Mouse (Mus musculus) hindbrain, postnatal 0 days (tissue): ENCODE results near the gene Dnmbp. TPM values are rescaled to one million over a fixed set of nuclear protein-coding genes. Genes with fewer than 3 reads are reported as not detected.

Experiments
- ATAC-seq: fragments of 200-750 bp; cut with Nextera tagmentation; 2 replicates; pipeline ENCODE4 v1.8.0; 2017; ENCODE audit warnings: mild to moderate bottlenecking, moderate TSS enrichment, moderate library complexity
- DNase-seq: peaks from one replicate; pipeline ENCODE4 v3.0.0-alpha.2; 2015; ENCODE audit warnings: low spot score
- H3K27ac ChIP-seq: fragments of 300-500 bp; sonication (generic); 2 replicates; pipeline ENCODE4 v1.5.1; 2014; ENCODE audit warnings: mild to moderate bottlenecking
- H3K27me3 ChIP-seq: fragments of 300-500 bp; sonication (generic); 2 replicates; pipeline ENCODE4 v1.6.1; 2014; ENCODE audit warnings: low read length, mixed read lengths; ENCODE audit not compliant: insufficient read depth
- H3K36me3 ChIP-seq: fragments of 300-500 bp; sonication (generic); 2 replicates; pipeline ENCODE4 v1.6.1; 2014; ENCODE audit warnings: low read length, mixed read lengths; ENCODE audit not compliant: insufficient read depth
- H3K4me1 ChIP-seq: fragments of 300-500 bp; sonication (generic); 2 replicates; pipeline ENCODE4 v1.6.1; 2014; ENCODE audit warnings: antibody characterized with exemption, low read length, mixed read lengths; ENCODE audit not compliant: insufficient read depth
- H3K4me2 ChIP-seq: fragments of 300-500 bp; sonication (generic); 2 replicates; pipeline ENCODE4 v1.6.1; 2014; ENCODE audit warnings: low read depth, mild to moderate bottlenecking, low read length, moderate library complexity, mixed read lengths
- H3K4me3 ChIP-seq: fragments of 300-500 bp; sonication (generic); 2 replicates; pipeline ENCODE4 v1.5.1; 2014; ENCODE audit warnings: low read length
- H3K9ac ChIP-seq: fragments of 300-500 bp; sonication (generic); replicated peaks from 2 replicates; pipeline ENCODE4 v1.6.1; 2014; ENCODE audit warnings: mild to moderate bottlenecking, low read length, moderate library complexity, mixed read lengths
- H3K9me3 ChIP-seq: fragments of 300-500 bp; sonication (generic); 2 replicates; pipeline ENCODE4 v1.6.1; 2016; ENCODE audit warnings: low read length, mixed read lengths
- CTCF ChIP-seq: IDR thresholded peaks from 2 replicates; pipeline ENCODE4 v1.5.1; 2016; ENCODE audit warnings: antibody characterized with exemption, control low read depth, low read depth
- WGBS: fragments of 180-500 bp; shearing (Covaris S2); extraction: QIAGEN DNeasy Blood & Tissue Kit; methylation state at CpG from one replicate; pipeline ENCODE4 v1.1.7; 2014; 5-methylcytosine and 5-hydroxymethylcytosine counted together
- polyA plus RNA-seq: library from polyadenylated mRNA; unstranded; fragments of >200 nt; fragmentation: Nextera tagmentation; extraction: Ambion mirVana; gene quantifications from 2 replicates; pipeline ENCODE4 v1.2.1, GENCODE M21; 2015
- total RNA-seq: library from RNA; depleted of rRNA; stranded (reverse); fragments of >200 nt; gene quantifications from 2 replicates; pipeline ENCODE4 v1.2.3, GENCODE M21; 2014

Gene Dnmbp
- total and polyA plus RNA-seq, 2 experiments from 2014 or later, result 6.5 to 13.3 TPM

GRCm38 (mm10) chr19:43920453-43921300 is 19.3 kb downstream of the Dnmbp start:
- no peak for ATAC-seq

GRCm38 (mm10) chr19:43919841-43920240 is 20.1 kb downstream of the Dnmbp start:
- H3K27ac ChIP-seq, result no peak overlapping the region
- DNase-seq (no peak), ATAC-seq (no peak)
- H3K4me1 ChIP-seq, result no peaks in the 10 kb centered on the region
- no peak overlapping the region for H3K9ac ChIP-seq
- H3K36me3 ChIP-seq, result no peaks in the 10 kb centered on the region
- no peaks in the 10 kb centered on the region for H3K9me3 ChIP-seq
- no peak for TF ChIP-seq CTCF
- no peak overlapping the region for H3K4me3 ChIP-seq
- WGBS, result 87% methylated on average over 4 of the region's 4 CpGs
- no peak overlapping the region for H3K4me2 ChIP-seq
- no peaks in the 10 kb centered on the region for H3K27me3 ChIP-seq

More at GRCm38 (mm10) chr19:43920453-43921300, 19.3 kb downstream of the Dnmbp start:
- no peaks in the 10 kb centered on the region for H3K9me3 ChIP-seq
- H3K36me3 ChIP-seq, result no peaks in the 10 kb centered on the region
- no peak overlapping the region for H3K27ac ChIP-seq
- H3K9ac ChIP-seq, result no peak overlapping the region
- no peak overlapping the region for H3K4me3 ChIP-seq
- no peaks in the 10 kb centered on the region for H3K27me3 ChIP-seq
- 35% methylated on average over 32 of the region's 32 CpGs for WGBS
- no peaks in the 10 kb centered on the region for H3K4me1 ChIP-seq
- no peak for TF ChIP-seq CTCF
- no peak for DNase-seq
- H3K4me2 ChIP-seq, result peak overlapping the region; percentile 22; the same call in 1 of the 2 replicates

- no peak for ATAC-seq
These were observed 21.2 kb downstream of the Dnmbp start for GRCm38 (mm10) chr19:43918834-43919233.

GRCm38 (mm10) chr19:43917763-43918162 is 22.2 kb downstream of the Dnmbp start:
- ATAC-seq, result no peak
- no peak overlapping the region for H3K4me3 ChIP-seq
- DNase-seq, result no peak
- no peak overlapping the region for H3K4me2 ChIP-seq
- H3K9me3 ChIP-seq, result no peaks in the 10 kb centered on the region
- H3K4me1 ChIP-seq, result no peaks in the 10 kb centered on the region
- H3K36me3 ChIP-seq, result no peaks in the 10 kb centered on the region
- no peaks in the 10 kb centered on the region for H3K27me3 ChIP-seq
- H3K27ac ChIP-seq, result no peak overlapping the region
- no peak for TF ChIP-seq CTCF
- WGBS, result 81% methylated on average over 6 of the region's 6 CpGs
- H3K9ac ChIP-seq, result no peak overlapping the region

More at GRCm38 (mm10) chr19:43918834-43919233, 21.2 kb downstream of the Dnmbp start:
- H3K36me3 ChIP-seq, result no peaks in the 10 kb centered on the region
- no peak overlapping the region for H3K27ac ChIP-seq
- no peaks in the 10 kb centered on the region for H3K9me3 ChIP-seq
- no peaks in the 10 kb centered on the region for H3K27me3 ChIP-seq
- H3K4me3 ChIP-seq, result no peak overlapping the region
- no peaks in the 10 kb centered on the region for H3K4me1 ChIP-seq
- H3K9ac ChIP-seq, result no peak overlapping the region
- no peak for TF ChIP-seq CTCF
- no peak overlapping the region for H3K4me2 ChIP-seq
- WGBS, result 86% methylated on average over 3 of the region's 3 CpGs
- DNase-seq, result no peak

GRCm38 (mm10) chr19:43917406-43917691 is 22.6 kb downstream of the Dnmbp start:
- 88% methylated on average over 2 of the region's 2 CpGs for WGBS

GRCm38 (mm10) chr19:43916586-43917405 is 23.2 kb downstream of the Dnmbp start:
- H3K27me3 ChIP-seq, result no peaks in the 10 kb centered on the region
- H3K9ac ChIP-seq, result no peak overlapping the region
- no peak for DNase-seq
- no peak overlapping the region for H3K4me2 ChIP-seq
- no peak for TF ChIP-seq CTCF
- ATAC-seq, result no peak
- H3K27ac ChIP-seq, result no peak overlapping the region
- WGBS, result 76% methylated on average over 21 of the region's 21 CpGs
- no peaks in the 10 kb centered on the region for H3K4me1 ChIP-seq
- no peaks in the 10 kb centered on the region for H3K36me3 ChIP-seq
- no peaks in the 10 kb centered on the region for H3K9me3 ChIP-seq
- no peak overlapping the region for H3K4me3 ChIP-seq

More at GRCm38 (mm10) chr19:43917406-43917691, 22.6 kb downstream of the Dnmbp start:
- Histone ChIP-seq H3K9ac (no peak overlapping the region), H3K4me3 (no peak overlapping the region), H3K27ac (no peak overlapping the region), H3K36me3 (no peaks in the 10 kb centered on the region), H3K4me1 (no peaks in the 10 kb centered on the region), H3K9me3 (no peaks in the 10 kb centered on the region), H3K4me2 (no peak overlapping the region), H3K27me3 (no peaks in the 10 kb centered on the region)
- TF ChIP-seq CTCF, result no peak
- no peak for ATAC-seq
- DNase-seq, result no peak
